8 mouse cellular contexts compared by ENCODE assay signal in genomic region chr11:119024260-119024659, GRCm38 (mm10). TPM values are rescaled to one million over a fixed set of nuclear protein-coding genes. Genes with fewer than 3 reads are reported as not detected.
DNase-seq lines count a peak whose midpoint lies in the region; ATAC-seq lines count a peak whose summit lies in the region.

No protein-coding gene starts in this region.

- 26% methylated on average over 7 of the region's 7 CpGs for WGBS in hindbrain, embryonic 10.5 days
- WGBS in liver, embryonic 16.5 days (ENCODE audit: insufficient replicate concordance), result 16% methylated on average over 7 of the region's 7 CpGs

- peaks cover 64% of the 10 kb centered on the region for H3K4me1 ChIP-seq in hindbrain, embryonic 10.5 days (replicated peaks)
- peaks cover 6% of the 10 kb centered on the region for H3K4me1 ChIP-seq in liver, embryonic 16.5 days (ENCODE audit: control insufficient read depth, low read depth, low read length)

- DNase-seq in adrenal gland, postnatal 14 days, result peak; percentile 45
- no peak for DNase-seq in adrenal gland, adult 18-20 months (ENCODE audit: low spot score in 2 of 2)
- DNase-seq in CD4-positive helper T cell, adult 2 months (ENCODE audit: low read depth, low spot score), result peak; percentile 25
- no peak for DNase-seq in hindbrain, embryonic 10.5 days (ENCODE audit: low spot score)
- DNase-seq in urinary bladder, postnatal 14 days (ENCODE audit: low spot score), result no peak

- H3K9ac ChIP-seq in liver, embryonic 16.5 days (ENCODE audit: low read depth, low read length), result no peak overlapping the region

- H3K9me3 ChIP-seq in hindbrain, embryonic 10.5 days, result no peaks in the 10 kb centered on the region
- H3K9me3 ChIP-seq in liver, embryonic 16.5 days (replicated peaks; ENCODE audit: control insufficient read depth, low read length), result no peaks in the 10 kb centered on the region

- peaks cover 50% of the 10 kb centered on the region for H3K36me3 ChIP-seq in hindbrain, embryonic 10.5 days
- H3K36me3 ChIP-seq in liver, embryonic 16.5 days (ENCODE audit: control insufficient read depth, insufficient read depth), result no peaks in the 10 kb centered on the region; the same call in 1 of the 2 replicates

- no peak for ATAC-seq in liver, embryonic 16.5 days (ENCODE audit: low read depth)
- no peak for ATAC-seq in CD4-positive, CD25-positive, alpha-beta regulatory T cell, adult 4 months
- no peak for ATAC-seq in frontal cortex, adult (ENCODE audit: low TSS enrichment)

- H3K27ac ChIP-seq in hindbrain, embryonic 10.5 days, result peak overlapping the region; percentile 99
- no peak overlapping the region for H3K27ac ChIP-seq in liver, embryonic 16.5 days (ENCODE audit: low read length)

- peaks cover 30% of the 10 kb centered on the region for H3K27me3 ChIP-seq in hindbrain, embryonic 10.5 days (ENCODE audit: insufficient read depth, poor library complexity, severe bottlenecking)
- peaks cover 39% of the 10 kb centered on the region for H3K27me3 ChIP-seq in liver, embryonic 16.5 days (ENCODE audit: control insufficient read depth, insufficient read depth, low read depth, low read length)

- peak overlapping the region; percentile 71; the same call in 1 of the 2 replicates for H3K4me2 ChIP-seq in liver, embryonic 16.5 days (ENCODE audit: low read depth, low read length)

- H3K4me3 ChIP-seq in hindbrain, embryonic 10.5 days, result peak overlapping the region; percentile 93
- H3K4me3 ChIP-seq in liver, embryonic 16.5 days (ENCODE audit: low read depth, low read length), result peak overlapping the region; percentile 69

RNA-seq across cellular contexts. Expression of gene Cbx2, which starts 1.5 kb away (rescaled TPM):
- total RNA-seq in adrenal gland, postnatal 14 days (2021), result 7.4 and 7.7 TPM in 2 replicates
- 1 to 10 TPM; 3.1 to 6.6 TPM for total RNA-seq in adrenal gland, adult 18-20 months (2021)
- 86.6 and 112 TPM in 2 replicates for polyA plus RNA-seq in hindbrain, embryonic 10.5 days (2016; fragmentation: Nextera tagmentation; extraction: Ambion mirVana)
- 2.6 and 3.3 TPM in 2 replicates for polyA plus RNA-seq in liver, embryonic 16.5 days (2015; fragmentation: Nextera tagmentation; extraction: Ambion mirVana)
- 1 to 10 TPM; 1.4 to 1.5 TPM for polyA plus RNA-seq in CD4-positive, CD25-positive, alpha-beta regulatory T cell, adult 4 months (2017; shearing (Covaris generic))

RNA-seq across cellular contexts. Expression of gene Cbx8, which starts 16.5 kb away (rescaled TPM):
- total RNA-seq in adrenal gland, postnatal 14 days (2021), result 13.1 and 16.7 TPM in 2 replicates
- total RNA-seq in adrenal gland, adult 18-20 months (2021), result 10 to 100 TPM; 12.2 to 16.7 TPM
- 11.2 and 13.0 TPM in 2 replicates for polyA plus RNA-seq in hindbrain, embryonic 10.5 days (2016; fragmentation: Nextera tagmentation; extraction: Ambion mirVana)
- 3.0 and 3.1 TPM in 2 replicates for polyA plus RNA-seq in liver, embryonic 16.5 days (2015; fragmentation: Nextera tagmentation; extraction: Ambion mirVana)
- 1 to 10 TPM; 4.0 to 6.7 TPM for polyA plus RNA-seq in CD4-positive, CD25-positive, alpha-beta regulatory T cell, adult 4 months (2017; shearing (Covaris generic))

RNA-seq across cellular contexts. Expression of gene Enpp7, which starts 36.3 kb away (rescaled TPM):
- not detected in 2 replicates for total RNA-seq in adrenal gland, postnatal 14 days (2021)
- not detected for total RNA-seq in adrenal gland, adult 18-20 months (2021)
- polyA plus RNA-seq in hindbrain, embryonic 10.5 days (2016; fragmentation: Nextera tagmentation; extraction: Ambion mirVana), result not detected in 2 replicates
- polyA plus RNA-seq in liver, embryonic 16.5 days (2015; fragmentation: Nextera tagmentation; extraction: Ambion mirVana), result not detected in 2 replicates
- not detected for polyA plus RNA-seq in CD4-positive, CD25-positive, alpha-beta regulatory T cell, adult 4 months (2017; shearing (Covaris generic))

Comparison
In these comparisons a context has a peak if more than half of its experiments do, and no peak if none do; other contexts are left out.
1. DNase-seq: peak in adrenal gland, postnatal 14 days (single experiment) and CD4-positive helper T cell, adult 2 months (single experiment); none in adrenal gland, adult 18-20 months (0 of 2), hindbrain, embryonic 10.5 days (single experiment) and urinary bladder, postnatal 14 days (single experiment).
2. RNA of gene Cbx2, which starts 1.5 kb away (polyA plus RNA-seq): 86.6 to 112 TPM in hindbrain, embryonic 10.5 days; 2.6 to 3.3 TPM in liver, embryonic 16.5 days and 1.4 to 1.5 TPM in CD4-positive, CD25-positive, alpha-beta regulatory T cell, adult 4 months; every median in the first group is over 10 times any median in the second.